Comparison of ENCODE assay signal across 14 mouse cellular contexts in genomic region chr5:133885507-133885906, GRCm38 (mm10).
DNase-seq lines count a peak whose midpoint lies in the region; ATAC-seq and TF ChIP-seq lines count a peak whose summit lies in the region.
"Had no signal": no experiment of that assay in that cellular context is flagged by ENCODE, and none has a peak within 500 bp of the region (broad histone marks: within the 10 kb centered on the region; RNA-seq: fewer than 3 reads in every experiment).

No protein-coding gene starts in this region.

- 0 out of 2 replicates have a peak overlapping the region, but pooled peaks have one; percentile 14 for H3K27ac ChIP-seq in hindbrain, embryonic 11.5 days (ENCODE audit: low read depth, low read length)
- H3K27ac ChIP-seq in hindbrain, postnatal 0 days: no peak overlapping the region
- H3K27ac ChIP-seq in forebrain, embryonic 10.5 days: peak overlapping the region; percentile 77
- H3K27ac ChIP-seq in forebrain, embryonic 14.5 days (ENCODE audit: low read depth, low read length): peak overlapping the region; percentile 91
- H3K27ac ChIP-seq in limb, embryonic 12.5 days: peak overlapping the region; percentile 86
- H3K27ac ChIP-seq: liver, embryonic 14.5 days; macrophage; stomach, embryonic 15.5 days had no signal

- H3K9ac ChIP-seq in hindbrain, embryonic 11.5 days (ENCODE audit: low read depth, low read length): no peak overlapping the region
- no peak overlapping the region for H3K9ac ChIP-seq in hindbrain, postnatal 0 days (replicated peaks; ENCODE audit: low read length)
- H3K9ac ChIP-seq in forebrain, embryonic 14.5 days (ENCODE audit: low read length): no peak overlapping the region
- no peak overlapping the region for H3K9ac ChIP-seq in limb, embryonic 12.5 days (replicated peaks)
- H3K9ac ChIP-seq: liver, embryonic 14.5 days; stomach, embryonic 15.5 days had no signal

- no peaks in the 10 kb centered on the region for H3K27me3 ChIP-seq in hindbrain, embryonic 11.5 days (ENCODE audit: control insufficient read depth, insufficient read depth, low read length)
- H3K27me3 ChIP-seq in hindbrain, postnatal 0 days (ENCODE audit: insufficient read depth, low read length): no peaks in the 10 kb centered on the region
- peaks cover 9% of the 10 kb centered on the region for H3K27me3 ChIP-seq in forebrain, embryonic 10.5 days (ENCODE audit: poor library complexity, severe bottlenecking)
- H3K27me3 ChIP-seq in forebrain, embryonic 14.5 days (replicated peaks; ENCODE audit: control insufficient read depth, insufficient read depth, low read length): no peaks in the 10 kb centered on the region
- 0 out of 2 replicates have a peak, but pooled peaks cover 3% of the 10 kb centered on the region for H3K27me3 ChIP-seq in limb, embryonic 12.5 days
- H3K27me3 ChIP-seq: stomach, embryonic 15.5 days had no signal

- no peak for ATAC-seq in hindbrain, embryonic 11.5 days (ENCODE audit: low FRiP score)
- no peak for ATAC-seq in hindbrain, postnatal 0 days
- ATAC-seq in forebrain, embryonic 14.5 days: no peak
- no peak for ATAC-seq in limb, embryonic 12.5 days (ENCODE audit: insufficient number of reproducible peaks, insufficient read depth, low FRiP score, low TSS enrichment, low read depth)
- ATAC-seq: CD4-positive, CD25-positive, alpha-beta regulatory T cell, adult 4 months had no signal

- no peaks in the 10 kb centered on the region for H3K9me3 ChIP-seq in hindbrain, embryonic 11.5 days (ENCODE audit: control insufficient read depth, low read length)
- H3K9me3 ChIP-seq in hindbrain, postnatal 0 days (ENCODE audit: low read length): no peaks in the 10 kb centered on the region
- H3K9me3 ChIP-seq in forebrain, embryonic 10.5 days: no peaks in the 10 kb centered on the region
- no peaks in the 10 kb centered on the region for H3K9me3 ChIP-seq in forebrain, embryonic 14.5 days (replicated peaks; ENCODE audit: control insufficient read depth, low read length)
- no peaks in the 10 kb centered on the region for H3K9me3 ChIP-seq in limb, embryonic 12.5 days
- H3K9me3 ChIP-seq: stomach, embryonic 15.5 days had no signal

- H3K4me3 ChIP-seq in hindbrain, embryonic 11.5 days (ENCODE audit: low read depth, low read length): no peak overlapping the region
- no peak overlapping the region for H3K4me3 ChIP-seq in hindbrain, postnatal 0 days (ENCODE audit: low read length)
- H3K4me3 ChIP-seq in forebrain, embryonic 10.5 days: no peak overlapping the region
- no peak overlapping the region for H3K4me3 ChIP-seq in forebrain, embryonic 14.5 days (ENCODE audit: low read depth, low read length)
- no peak overlapping the region for H3K4me3 ChIP-seq in limb, embryonic 12.5 days (replicated peaks)
- H3K4me3 ChIP-seq: myocyte; stomach, embryonic 15.5 days had no signal

- DNase-seq in hindbrain, embryonic 11.5 days (ENCODE audit: low spot score): no peak
- DNase-seq in hindbrain, postnatal 0 days (ENCODE audit: low spot score): no peak
- DNase-seq in forebrain, embryonic 10.5 days (ENCODE audit: extremely low spot score, low spot score): no peak
- DNase-seq in forebrain, embryonic 14.5 days (ENCODE audit: low spot score): no peak
- DNase-seq in liver: no peak
- no peak for DNase-seq in left cerebral cortex, adult 18-20 months (ENCODE audit: low spot score in 2 of 2)
- DNase-seq in ovary, adult 18-20 months (ENCODE audit: low spot score): no peak
- DNase-seq: thymus, postnatal 14 days had no signal

- no peaks in the 10 kb centered on the region for H3K36me3 ChIP-seq in hindbrain, embryonic 11.5 days (ENCODE audit: control insufficient read depth, insufficient read depth, low read length)
- H3K36me3 ChIP-seq in hindbrain, postnatal 0 days (ENCODE audit: insufficient read depth, low read length): no peaks in the 10 kb centered on the region
- H3K36me3 ChIP-seq in forebrain, embryonic 10.5 days (replicated peaks): no peaks in the 10 kb centered on the region
- no peaks in the 10 kb centered on the region for H3K36me3 ChIP-seq in forebrain, embryonic 14.5 days (ENCODE audit: control insufficient read depth, insufficient read depth, low read length)
- no peaks in the 10 kb centered on the region for H3K36me3 ChIP-seq in limb, embryonic 12.5 days
- H3K36me3 ChIP-seq: stomach, embryonic 15.5 days had no signal

- no peak for TF ChIP-seq CTCF in hindbrain, postnatal 0 days (IDR thresholded peaks at IDR 0.05; ENCODE audit: low read depth)

- H3K4me2 ChIP-seq in hindbrain, embryonic 11.5 days (replicated peaks; ENCODE audit: low read depth, low read length): no peak overlapping the region
- H3K4me2 ChIP-seq in hindbrain, postnatal 0 days (ENCODE audit: low read depth, low read length): no peak overlapping the region
- H3K4me2 ChIP-seq in forebrain, embryonic 14.5 days (ENCODE audit: low read length): no peak overlapping the region
- 0 out of 2 replicates have a peak overlapping the region, but pooled peaks have one; percentile 0 for H3K4me2 ChIP-seq in limb, embryonic 12.5 days
- H3K4me2 ChIP-seq: stomach, embryonic 15.5 days had no signal

- no peaks in the 10 kb centered on the region; the same call in 1 of the 2 replicates for H3K4me1 ChIP-seq in hindbrain, embryonic 11.5 days (replicated peaks; ENCODE audit: control insufficient read depth, insufficient read depth, low read length)
- H3K4me1 ChIP-seq in hindbrain, postnatal 0 days (ENCODE audit: insufficient read depth, low read length): peaks cover 7% of the 10 kb centered on the region
- peaks cover 17% of the 10 kb centered on the region for H3K4me1 ChIP-seq in forebrain, embryonic 10.5 days
- H3K4me1 ChIP-seq in forebrain, embryonic 14.5 days (ENCODE audit: control insufficient read depth, insufficient read depth, low read length): peaks cover 14% of the 10 kb centered on the region; the same call in 1 of the 2 replicates
- H3K4me1 ChIP-seq in limb, embryonic 12.5 days (replicated peaks): peaks cover 14% of the 10 kb centered on the region
- H3K4me1 ChIP-seq: stomach, embryonic 15.5 days had no signal

- 90% methylated on average over 5 of the region's 5 CpGs for WGBS in hindbrain, embryonic 11.5 days
- 63% methylated on average over 5 of the region's 5 CpGs for WGBS in hindbrain, postnatal 0 days
- WGBS in forebrain, embryonic 10.5 days: 81% methylated on average over 5 of the region's 5 CpGs
- WGBS in forebrain, embryonic 14.5 days: 73% methylated on average over 5 of the region's 5 CpGs
- 69% methylated on average over 5 of the region's 5 CpGs for WGBS in limb, embryonic 12.5 days
